Mouse (Mus musculus): ENCODE data around the gene Myocd.

The Myocd gene

DNA sequence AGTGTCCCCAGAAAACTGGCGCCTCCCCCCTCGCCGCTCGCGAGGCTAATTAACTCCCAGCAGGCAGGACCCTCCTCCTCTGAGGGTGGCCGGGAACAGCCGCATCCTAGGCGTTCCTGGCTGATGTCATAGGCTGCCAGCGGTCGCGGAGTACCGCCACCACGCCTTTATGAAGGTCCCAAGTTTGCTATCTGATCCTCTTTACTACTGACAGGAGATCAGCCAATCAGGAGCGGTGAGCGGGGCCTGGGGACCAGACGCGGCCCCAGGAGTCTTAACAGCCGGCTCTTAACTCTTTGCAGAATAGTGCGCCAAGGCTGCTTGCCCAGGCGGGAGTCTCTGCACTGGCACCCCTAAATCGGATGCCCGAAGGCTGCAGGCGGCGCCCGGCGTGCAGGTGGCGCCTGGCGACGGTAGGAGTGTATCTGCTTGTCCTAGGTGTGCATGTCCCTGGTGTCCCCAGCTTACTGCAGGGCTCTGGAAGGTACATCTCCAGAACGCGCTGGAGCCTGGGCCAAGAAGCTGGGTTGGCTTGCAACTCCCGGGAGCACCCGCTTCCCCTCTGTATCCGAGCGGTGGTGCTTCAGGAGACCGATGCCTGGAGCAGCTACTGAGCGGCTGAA lies at the start of gene Myocd:
Gene Myocd, minus strand, starts transcription at position 139 of the 623 bp plus-strand sequence.
- no peak for DNase-seq (ENCODE audit: low spot score)

DNA sequence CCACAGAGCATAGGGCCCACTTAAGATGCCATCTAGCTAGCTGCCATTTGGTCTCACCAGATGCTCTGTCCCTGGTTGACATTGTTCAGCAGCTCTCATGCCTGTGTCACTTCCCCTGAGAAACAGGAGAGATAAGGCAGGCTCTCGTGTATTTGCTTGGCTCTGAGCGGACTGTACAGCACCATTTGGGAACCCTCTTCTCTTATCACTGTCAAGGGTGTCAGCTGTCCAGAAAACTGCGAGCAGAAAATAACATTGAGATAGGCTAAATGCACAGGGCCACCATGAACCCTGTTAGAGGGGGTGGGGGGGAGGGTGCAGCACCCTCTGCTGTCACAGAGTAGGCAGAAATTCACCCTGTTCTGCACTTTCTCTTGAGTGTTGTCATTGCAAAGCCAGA lies 34.0 kb upstream of the Myocd start:
- no peak for DNase-seq (ENCODE audit: low spot score)

DNA sequence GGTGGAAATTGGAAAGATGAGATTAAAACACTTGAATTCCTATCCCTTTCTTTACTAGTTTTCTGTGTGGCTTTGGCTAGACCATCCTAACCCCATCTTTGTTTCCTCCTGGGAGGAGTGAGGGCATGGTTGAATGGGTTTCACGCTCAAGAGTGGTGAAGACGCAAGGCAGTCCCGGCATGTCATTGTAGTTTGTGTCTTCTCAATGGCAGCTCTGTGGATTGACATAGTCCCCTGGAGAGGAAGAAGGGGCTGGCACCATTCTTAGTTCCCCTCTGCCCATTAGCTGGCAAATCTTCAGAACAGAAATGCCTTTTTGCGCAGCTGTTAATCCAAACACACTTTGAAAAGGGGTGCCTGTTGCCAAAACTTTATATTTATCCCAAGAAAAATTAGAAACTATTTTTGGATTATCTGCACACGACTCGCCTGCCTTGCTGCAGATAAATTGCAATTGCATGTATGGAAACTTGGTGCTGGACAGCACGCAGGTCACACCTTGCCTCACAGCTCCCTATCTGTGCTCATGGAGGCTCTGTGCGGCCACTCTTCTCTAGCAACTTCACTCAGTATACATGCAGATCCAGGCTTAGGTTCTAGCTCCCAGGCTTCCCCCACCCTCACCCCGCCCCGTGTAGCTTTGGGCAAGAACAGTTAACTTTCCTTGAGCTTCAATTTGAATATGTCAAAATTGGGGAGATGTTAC lies 24.5 kb upstream of the Myocd start:
- no peak for DNase-seq (ENCODE audit: low spot score)

DNA sequence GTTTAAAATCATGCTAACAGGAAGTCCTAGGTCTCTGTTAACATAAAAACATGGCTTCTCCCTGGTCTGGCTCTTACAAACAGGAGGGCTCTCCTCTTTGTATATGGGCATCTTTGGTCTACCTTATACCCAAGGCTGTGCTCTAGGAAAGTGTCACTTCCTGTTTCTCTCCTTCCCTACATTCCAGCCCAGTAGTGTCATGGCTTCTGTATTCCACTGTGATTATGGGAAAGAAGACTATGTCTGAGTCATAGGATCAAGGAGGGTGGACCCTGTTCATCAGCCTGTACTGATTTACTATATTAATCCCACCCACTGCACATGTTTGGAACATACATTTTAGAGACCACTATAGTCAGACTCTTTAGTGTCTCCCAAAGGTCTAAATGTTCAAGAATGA lies 23.2 kb upstream of the Myocd start:
- no peak for DNase-seq (ENCODE audit: low spot score)

DNA sequence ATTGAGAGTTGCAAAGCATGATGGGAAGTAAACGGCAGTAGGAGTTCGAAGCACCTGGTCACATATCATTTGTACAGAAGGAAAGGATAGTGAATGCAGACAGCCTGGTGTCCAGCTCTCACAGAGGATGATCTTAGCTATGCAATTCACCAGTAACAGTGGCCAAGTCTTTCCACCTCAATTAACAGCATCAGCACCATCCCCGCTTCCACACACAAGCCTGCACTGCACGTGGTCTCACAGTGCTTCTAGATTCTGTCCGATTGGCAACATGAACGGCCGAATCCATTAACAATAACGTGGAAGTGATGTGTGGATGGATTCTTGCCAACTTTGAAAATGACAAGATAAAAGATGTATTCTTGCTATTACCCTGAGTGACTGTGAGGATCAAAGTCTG lies 17.9 kb upstream of the Myocd start:
- DNase-seq (ENCODE audit: low spot score), result no peak

DNA sequence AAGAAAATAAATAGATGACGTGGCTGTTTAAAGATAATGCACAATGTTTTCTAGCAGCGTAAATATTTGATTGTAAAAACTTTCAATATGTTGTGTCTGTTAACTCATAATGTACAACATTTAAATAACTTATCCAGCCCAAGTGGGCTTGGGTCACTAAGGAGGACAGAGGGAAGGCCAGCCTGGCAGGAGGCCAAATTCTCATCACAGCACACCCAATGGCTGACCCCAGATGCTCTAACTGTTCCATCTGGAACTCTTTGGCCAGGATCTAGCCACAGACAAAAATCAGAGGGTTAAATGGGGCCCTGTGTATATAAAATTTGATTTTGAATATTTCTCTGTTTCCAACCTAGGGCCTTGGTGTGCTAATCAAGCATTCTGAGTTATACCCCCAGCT lies 16.4 kb upstream of the Myocd start:
- DNase-seq (ENCODE audit: low spot score), result no peak

DNA sequence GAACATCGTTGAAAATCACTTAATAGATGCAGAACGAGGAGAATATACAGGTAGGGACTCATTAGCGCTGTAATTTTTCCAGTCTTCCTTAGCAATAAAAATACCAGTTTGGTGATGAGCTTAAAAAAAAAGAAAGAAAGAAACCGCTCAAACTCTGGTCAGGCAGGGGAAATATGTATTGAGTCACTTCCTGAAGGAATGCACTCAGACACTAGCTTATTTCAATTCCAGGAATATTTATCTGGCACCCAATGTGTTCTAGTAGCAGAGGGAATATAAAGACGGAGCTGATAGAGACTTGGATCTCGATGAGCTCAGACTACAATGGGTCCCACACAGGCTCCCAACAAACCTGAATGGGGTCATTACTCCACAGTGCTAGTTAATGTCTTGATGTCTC lies 5.7 kb upstream of the Myocd start:
- DNase-seq (ENCODE audit: low spot score), result no peak

DNA sequence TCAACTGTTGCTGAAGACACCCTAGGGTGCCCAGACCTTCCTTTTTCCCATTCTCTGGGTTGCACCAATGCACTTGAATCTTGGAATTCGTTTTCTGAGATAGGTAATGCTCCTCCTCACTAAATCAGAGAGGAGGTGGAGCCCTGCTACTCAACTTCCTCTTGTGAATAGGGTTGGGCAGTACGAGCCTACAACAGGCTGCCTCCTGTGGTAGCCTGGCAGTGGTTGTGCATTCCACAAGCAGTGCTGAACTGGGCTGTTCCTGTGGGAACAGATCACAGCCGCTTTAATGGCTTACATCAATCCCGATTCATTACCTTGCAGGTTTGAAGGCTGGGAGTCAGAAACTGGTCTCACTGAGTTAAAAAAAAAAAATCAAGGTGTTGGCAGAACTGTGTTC lies 1.2 kb upstream of the Myocd start:
- DNase-seq (ENCODE audit: low spot score), result no peak

DNA sequence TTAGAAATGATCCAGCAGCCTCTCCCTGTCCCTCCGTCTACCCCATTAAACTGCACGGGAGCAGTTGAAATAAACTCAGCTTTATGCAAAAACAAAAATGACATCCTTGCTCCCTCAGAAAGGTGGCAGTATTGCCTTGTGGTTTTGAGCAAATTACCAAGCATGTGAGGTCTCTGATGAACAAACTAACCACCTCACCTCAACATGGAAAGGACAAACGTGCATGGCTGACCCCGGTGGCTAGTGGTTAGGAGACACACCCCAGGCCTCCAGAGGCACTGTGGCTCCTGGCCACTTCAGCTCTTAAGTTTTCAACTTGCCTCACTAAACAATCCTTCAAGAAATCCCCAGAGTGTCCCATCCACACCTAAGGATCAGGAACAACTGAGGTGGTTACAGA lies 1.5 kb downstream of the Myocd start:
- DNase-seq (ENCODE audit: low spot score), result no peak

DNA sequence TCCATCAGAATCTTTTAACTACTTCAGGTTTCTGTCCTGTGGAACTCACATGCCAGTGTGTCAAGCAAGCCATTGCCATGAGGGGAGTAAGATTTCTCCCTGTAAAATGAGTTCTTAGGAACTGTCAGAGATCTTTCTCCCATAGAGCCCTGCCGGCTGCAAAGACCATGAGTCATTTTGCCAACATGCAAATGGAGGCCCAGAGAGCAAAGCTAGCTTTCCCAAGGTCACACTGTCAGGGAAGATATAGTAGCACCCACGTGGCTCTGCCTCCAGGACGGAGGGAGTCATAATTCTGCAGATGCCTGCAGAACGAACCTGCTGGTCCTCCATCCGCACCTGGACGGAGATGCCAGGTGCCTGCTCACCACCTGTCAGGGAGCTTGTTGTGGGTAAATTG lies 6.3 kb downstream of the Myocd start:
- no peak for DNase-seq (ENCODE audit: low spot score)

DNA sequence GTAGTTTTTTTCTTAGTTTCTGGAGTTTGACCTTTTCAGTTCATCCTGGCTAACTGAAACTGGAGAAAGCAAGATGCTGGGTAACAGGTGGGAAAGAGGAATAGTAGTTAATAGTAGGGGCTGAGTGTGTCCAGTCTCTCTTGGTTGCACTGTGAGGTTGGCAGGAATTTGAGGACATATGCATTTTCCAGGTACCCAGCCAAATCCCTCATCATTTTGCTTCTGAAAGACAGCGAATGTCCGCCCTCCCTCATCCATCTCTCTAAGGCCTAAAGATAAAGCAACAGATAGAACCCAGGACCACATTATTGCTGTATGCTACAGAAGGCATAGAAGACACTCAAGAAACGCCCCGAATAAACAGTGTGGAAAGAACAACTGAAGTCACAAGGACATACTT lies 10.8 kb downstream of the Myocd start:
- DNase-seq (ENCODE audit: low spot score), result no peak

DNA sequence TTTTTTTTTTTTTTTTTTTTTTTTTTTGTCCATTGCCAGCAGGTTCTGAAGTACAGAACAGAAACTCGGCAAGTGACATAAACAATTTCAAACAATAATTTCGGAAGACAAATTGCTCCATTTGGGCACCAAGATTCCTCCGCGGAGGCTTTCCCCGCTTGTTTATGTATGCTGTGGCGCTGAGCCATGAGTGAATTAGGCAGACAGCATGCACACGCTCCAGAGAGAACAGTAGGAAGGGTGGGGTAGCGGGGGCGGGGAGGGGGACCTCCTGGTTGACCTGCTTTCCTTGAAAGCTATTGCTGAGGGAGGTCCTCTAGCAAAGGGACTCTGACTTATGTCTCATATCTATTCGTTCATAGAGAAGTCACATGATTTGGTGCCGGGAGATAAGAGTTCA lies 13.6 kb downstream of the Myocd start:
- DNase-seq (ENCODE audit: low spot score), result no peak

DNA sequence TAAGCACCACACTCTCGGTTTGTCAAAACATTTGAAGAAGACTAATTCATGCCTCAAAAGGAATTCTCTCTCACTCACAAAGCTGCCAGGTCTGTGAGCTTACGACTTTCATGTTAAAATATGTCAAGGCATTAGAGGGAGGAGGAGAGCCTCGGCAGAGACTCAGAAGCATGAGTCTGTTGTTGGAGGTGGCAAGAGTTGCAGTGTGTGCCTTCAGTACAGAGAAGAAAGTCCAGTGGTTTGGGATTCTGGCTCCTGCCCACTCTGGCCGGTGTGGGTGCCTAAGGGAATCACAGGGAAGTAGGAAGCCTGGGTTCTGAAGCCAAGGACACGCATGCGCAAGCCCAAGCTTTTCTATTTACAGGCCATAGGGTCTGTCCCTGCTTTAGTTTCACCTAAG lies 14.2 kb downstream of the Myocd start:
- no peak for DNase-seq (ENCODE audit: low spot score)

DNA sequence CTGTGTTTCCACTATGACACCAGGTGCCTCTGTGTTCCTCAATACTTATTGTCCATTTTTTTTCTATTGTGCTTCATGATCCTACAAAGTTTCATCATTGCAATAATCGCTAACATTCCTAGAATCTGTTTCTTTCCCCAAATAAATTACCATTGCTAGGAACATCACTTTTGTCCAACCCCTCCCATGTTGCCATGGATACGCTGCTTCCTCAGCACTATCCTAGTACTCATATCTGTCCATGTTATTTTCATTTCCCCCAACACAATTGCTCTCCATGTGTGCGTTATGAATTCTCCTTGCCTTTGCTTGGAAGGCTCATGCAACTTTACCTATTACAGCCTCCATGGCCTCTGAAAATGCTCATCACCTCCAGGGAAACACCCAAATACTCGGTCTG lies 19.4 kb downstream of the Myocd start:
- no peak for DNase-seq (ENCODE audit: low spot score)

DNA sequence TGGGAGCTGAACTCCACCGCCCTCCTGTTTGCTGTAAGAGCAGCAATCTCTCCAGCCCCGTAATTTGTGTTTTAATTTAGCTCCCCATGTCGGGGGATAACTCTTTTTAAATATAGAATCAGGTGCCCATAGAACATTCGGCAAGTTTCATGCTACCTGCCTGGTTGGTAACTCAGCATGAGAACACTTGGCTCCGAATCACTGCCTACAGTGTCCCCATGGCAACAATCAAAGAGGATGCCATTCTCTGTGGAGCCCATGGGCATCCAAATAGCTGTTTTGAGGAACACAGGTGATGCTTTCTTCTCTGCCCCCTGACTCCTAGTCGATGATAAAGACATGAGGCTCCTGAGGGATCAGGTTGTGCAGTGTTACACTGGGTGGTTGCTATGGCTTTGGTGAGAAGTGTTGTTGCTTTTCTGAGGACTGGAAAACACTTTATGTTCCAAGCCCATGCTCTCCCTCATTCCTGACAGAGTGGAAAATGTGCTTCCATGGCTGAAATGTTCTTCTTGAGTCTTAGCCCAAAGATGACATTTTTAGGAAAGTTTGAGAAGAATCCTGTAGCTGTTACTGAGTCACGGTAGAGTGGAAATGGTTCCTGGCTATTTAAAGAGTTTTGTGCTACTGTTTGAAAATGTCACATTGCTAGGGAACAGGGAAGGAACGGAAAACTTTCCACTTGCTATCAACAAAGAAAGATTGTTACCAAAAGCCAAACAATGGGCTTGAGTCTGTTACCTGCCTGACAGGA lies 23.3 kb downstream of the Myocd start:
- DNase-seq (ENCODE audit: low spot score), result no peak

DNA sequence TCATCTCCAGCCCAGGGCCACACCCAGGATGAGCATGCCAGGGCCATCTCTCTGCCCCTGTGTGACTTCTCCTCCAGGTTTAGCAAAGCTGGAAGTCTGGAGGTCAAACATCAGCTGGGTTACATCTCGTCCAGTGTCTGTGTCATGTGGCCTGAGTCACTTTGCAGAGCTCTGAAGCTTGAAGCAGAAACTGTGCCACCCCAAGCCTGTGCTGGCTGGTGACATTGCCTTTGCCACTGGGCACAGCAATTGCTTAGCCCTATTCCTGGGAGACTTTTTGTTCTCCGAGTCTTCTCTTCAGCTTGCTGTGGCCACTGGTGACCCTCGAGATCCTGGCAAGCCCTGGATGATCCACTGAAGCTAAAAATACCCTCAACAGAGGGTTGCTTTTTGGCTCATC lies 26.2 kb downstream of the Myocd start:
- no peak for DNase-seq (ENCODE audit: low spot score)

DNA sequence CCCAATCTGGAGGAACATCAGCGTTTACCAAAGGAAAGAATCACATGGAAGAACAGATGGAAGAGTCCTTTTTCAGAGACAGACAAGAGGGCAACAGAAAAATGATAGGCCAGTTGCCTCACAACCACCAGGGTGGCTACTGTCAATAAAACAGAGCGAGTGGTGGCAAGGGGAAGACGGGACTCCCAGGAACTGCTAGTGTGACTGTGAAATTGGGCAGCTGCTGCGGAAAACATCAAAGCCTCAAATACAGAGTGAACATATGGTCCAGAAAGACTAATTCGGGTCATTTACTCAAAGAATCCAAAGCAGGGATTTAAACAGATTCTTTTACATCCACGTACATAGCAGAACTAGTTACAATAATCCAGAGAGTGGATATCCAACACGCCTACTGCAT lies 29.3 kb downstream of the Myocd start:
- DNase-seq (ENCODE audit: low spot score), result no peak

DNA sequence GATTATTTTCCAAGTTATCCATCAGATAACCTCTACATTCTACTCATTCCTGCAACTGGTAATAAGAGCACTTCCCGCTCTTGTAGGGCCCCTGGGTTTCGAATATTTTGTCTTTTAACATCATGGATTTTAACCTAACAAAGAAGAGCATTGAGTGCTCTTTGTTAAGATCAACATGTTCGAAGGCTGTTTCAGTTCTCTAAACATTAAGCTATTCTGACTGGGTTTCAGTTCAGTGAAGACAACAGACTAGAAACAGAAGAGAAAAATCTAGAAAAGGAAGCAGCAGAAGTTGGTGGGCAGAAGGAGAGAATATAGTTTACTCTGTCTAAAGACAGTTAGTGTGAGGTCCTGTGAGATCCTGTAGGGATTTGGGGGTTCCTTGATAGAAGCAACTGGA lies 31.9 kb downstream of the Myocd start:
- no peak for DNase-seq (ENCODE audit: low spot score)

DNA sequence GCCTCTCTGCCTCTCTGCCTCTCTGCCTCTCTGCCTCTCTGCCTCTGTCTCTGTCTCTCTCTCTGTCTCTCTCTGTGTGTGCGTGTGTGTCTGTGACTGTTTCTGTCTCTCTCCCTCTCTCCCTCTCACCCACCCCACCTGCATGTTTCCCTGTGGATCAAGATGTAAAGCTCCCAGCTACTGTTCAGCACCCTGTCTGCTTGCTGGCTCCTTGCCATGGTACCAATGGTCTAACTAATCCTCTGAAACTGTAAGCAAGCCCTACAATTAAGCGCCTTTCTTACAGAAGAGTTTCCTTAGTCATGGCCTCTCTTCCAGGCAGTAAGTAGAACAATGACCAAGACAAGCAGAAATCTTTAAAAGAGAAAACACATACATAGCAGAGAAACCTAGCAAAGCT lies 32.9 kb downstream of the Myocd start:
- no peak for DNase-seq (ENCODE audit: low spot score)

DNA sequence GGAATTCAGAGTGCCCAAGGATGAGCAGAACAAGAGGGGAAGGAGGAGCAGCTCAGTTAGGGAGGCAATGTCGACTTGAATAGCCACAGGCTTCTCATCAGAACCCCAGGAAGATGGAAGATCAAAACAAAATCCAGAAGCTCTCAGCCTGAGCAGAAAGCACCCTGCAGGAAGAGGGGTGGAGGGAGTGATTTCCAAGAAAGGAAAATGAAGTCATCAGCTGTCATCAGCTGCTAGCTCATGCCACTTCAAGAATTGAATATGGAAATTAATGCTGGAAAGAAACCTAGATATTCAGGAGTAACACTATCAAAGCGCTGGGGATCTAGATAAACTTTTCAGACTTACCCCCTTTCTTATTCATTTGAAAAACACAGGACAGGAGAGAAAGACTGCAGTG lies 34.4 kb downstream of the Myocd start:
- DNase-seq (ENCODE audit: low spot score), result no peak

DNA sequence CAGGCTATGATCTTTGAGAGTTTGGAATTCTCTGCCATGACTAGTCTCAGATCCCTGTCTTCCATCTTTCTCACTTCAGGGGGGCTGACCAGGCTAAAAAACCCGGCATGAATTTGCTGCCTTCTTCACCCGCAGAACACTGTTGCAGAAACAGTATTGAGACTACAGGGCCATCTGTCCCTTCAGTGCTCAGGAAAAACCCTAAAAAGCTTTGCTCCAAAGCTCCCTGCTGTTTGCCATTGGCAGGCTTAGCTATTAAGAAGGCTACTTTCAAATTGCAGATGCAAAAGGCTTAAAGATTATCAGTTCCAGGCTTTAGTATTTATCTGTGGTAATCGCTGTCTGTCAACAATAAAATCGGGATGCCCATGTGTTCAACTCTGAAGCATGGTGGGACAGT lies 38.0 kb downstream of the Myocd start:
- DNase-seq (ENCODE audit: low spot score), result no peak

DNA sequence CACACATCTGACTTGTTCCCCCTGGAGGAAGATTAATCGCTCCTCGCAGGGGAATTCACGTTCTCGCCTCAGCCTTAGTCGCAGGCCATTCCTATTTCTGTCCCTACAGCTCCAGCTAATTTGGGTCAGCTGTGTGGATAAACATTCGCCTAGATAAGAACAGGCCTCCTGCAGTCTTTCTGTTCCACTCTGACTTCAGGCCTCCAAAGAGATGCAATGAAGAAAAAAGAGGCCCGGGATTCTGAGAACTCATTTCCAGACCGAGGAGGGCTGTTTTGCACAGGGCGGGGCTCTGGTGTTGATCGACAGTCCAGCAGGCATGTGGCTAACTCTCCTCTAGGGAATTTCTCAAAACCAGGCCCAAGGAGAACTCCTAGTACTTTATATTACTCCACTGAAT lies 43.0 kb downstream of the Myocd start:
- DNase-seq (ENCODE audit: low spot score), result no peak

DNA sequence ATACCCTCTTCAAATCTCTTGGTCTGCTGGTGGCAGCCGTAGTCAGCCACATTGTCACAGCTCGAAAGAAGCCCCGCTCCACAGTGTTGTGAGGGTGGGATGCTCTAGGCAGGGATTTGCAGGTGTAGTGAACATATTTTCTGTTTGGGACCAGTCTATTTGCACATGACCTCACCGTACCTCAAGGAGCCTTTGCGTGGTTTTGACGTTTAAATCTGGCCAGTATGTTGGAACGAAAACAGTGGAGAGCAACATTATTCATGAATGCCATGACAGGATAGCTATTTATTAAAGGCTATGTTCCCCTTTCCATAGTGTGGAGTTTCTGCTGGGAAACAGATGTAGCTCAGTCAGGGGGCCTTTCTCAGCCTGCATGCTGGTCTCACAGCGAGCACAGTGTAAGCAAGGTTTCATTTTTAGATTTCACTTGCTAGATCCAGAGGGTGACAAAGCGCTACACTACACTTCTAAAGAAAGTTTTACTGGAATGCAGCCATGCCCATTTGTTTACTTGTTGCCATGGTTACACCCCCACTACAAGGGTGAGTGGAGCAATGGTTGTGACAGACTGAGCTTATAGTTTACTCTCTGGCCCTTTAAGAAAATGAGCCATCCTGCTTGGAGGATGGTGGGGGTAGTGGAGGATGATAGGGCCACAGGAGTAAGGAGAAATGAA lies 54.7 kb downstream of the Myocd start:
- no peak for DNase-seq (ENCODE audit: low spot score)
